Mouse (Mus musculus) bone marrow macrophage, adult 2 months (primary cell): ENCODE measurements at regions not wholly inside any gene's neighbourhood (a gene's known extent, or its start where the extent isn't known, plus 50 kb on each side); places are given as distances from the start of the nearest gene placed in this dataset.

Experiments
- H3K27ac ChIP-seq: 2 replicates; pipeline ENCODE4 v1.5.1; 2012; ENCODE audit warnings: low read depth, low read length; ENCODE audit not compliant: insufficient read depth
- H3K4me1 ChIP-seq: 2 replicates; pipeline ENCODE4 v1.6.1; 2012; ENCODE audit warnings: low read length; ENCODE audit not compliant: control insufficient read depth, insufficient read depth
- H3K4me3 ChIP-seq: 2 replicates; pipeline ENCODE4 v1.5.1; 2012; ENCODE audit warnings: mild to moderate bottlenecking, low read length, moderate library complexity; ENCODE audit not compliant: insufficient read depth
- CTCF ChIP-seq: IDR thresholded peaks from 2 replicates; pipeline ENCODE4 v1.5.1; 2012; ENCODE audit warnings: low read depth, mild to moderate bottlenecking, low read length, moderate library complexity
- POLR2A ChIP-seq: IDR thresholded peaks from 2 replicates; pipeline ENCODE4 v1.6.1; 2012; ENCODE audit warnings: mild to moderate bottlenecking, low read depth, low read length, borderline replicate concordance

DNA sequence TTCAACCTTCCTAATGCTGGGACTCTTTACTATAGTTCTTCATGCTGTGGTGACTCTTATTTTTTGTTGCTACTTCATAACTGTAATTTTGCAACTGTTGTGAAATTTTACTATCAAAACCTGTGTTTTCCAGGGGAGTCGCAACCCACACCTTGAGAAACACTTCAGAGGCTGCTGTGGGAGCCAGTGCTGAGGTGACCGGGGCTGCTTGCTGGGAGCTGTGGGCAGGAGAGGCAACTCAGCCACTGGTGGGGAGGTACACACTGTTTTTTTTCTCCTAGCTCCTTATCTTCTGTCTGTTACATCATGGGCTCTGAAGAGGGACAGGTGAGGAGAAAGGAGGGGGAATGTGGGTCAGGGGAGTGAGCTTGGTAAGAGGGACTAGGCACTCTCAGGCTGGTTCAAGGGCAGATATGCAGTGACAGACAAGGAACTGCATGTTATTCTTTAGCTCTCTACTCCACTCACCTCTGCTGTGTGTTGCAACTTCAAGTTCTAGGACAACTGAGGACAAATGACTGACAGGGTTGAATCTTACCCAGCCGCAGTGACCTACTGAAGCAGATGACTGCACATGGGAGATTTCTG, 62.7 kb upstream of the Hhip start:
- H3K27ac ChIP-seq: no peak overlapping the region
- H3K4me1 ChIP-seq: no peaks in the 10 kb centered on the region
- TF ChIP-seq POLR2A: no peak
- TF ChIP-seq CTCF: no peak
- no peak overlapping the region for H3K4me3 ChIP-seq

DNA sequence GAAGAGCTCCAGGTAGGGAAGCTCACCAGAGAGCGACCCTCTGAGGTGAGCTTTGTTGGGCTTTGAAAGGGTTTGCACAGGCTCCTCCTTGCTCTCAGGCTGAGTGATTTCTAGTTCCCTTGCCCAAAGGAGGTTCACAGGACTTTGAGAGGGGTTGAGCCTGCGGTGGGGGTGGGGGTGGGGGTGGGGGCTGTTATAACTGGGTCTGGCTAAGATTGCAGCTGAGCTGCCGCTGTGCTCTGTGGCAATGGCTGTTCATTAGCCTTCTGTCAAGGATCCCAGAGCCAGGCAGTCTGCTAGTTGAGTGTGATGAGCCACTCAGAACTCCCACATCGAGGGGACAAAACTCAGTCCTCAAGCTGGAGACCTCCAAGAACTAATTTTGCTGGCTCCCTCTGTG, 59.5 kb upstream of the Hhip start:
- Histone ChIP-seq H3K4me1 (no peaks in the 10 kb centered on the region), H3K27ac (no peak overlapping the region)
- TF ChIP-seq POLR2A: no peak
- no peak for TF ChIP-seq CTCF

More for the DNA sequence above, 59.5 kb upstream of the Hhip start:
- H3K4me3 ChIP-seq: no peak overlapping the region
